In the genomic region with DNA sequence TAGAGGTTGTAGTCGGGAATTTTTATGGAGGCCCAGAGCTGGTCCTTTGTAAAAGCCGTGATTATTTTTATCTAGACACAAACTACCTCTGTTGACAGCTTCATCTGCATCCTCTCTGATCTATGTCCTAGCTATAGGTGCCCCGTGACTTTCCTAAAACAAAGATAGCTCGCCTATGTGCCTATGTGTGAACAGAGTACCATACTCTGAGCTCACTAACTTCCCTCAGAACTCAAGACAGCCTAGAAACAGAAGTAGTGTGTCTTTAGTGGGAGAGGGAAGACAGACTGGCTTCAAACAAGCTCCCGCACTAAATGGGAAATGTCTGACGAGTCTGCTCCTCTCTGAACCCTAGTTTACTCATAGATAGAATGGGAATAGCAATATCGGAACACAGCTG, we compare ENCODE assay signal across 9 mouse cellular contexts. TPM values are rescaled to one million over a fixed set of nuclear protein-coding genes. Genes with fewer than 3 reads are reported as not detected.
DNase-seq lines count a peak whose midpoint lies in the region; ATAC-seq lines count a peak whose summit lies in the region.
"Had no signal": no experiment of that assay in that cellular context is flagged by ENCODE, and none has a peak within 500 bp of the region (broad histone marks: within the 10 kb centered on the region; RNA-seq: fewer than 3 reads in every experiment).

No protein-coding gene starts in this region.

- no peaks in the 10 kb centered on the region for H3K27me3 ChIP-seq in forebrain, embryonic 11.5 days (ENCODE audit: control insufficient read depth, insufficient read depth, low read length)
- no peaks in the 10 kb centered on the region for H3K27me3 ChIP-seq in forebrain, embryonic 16.5 days (replicated peaks; ENCODE audit: control insufficient read depth, insufficient read depth, low read length)
- H3K27me3 ChIP-seq in liver, embryonic 11.5 days (replicated peaks; ENCODE audit: control insufficient read depth, insufficient read depth, low read length): no peaks in the 10 kb centered on the region
- H3K27me3 ChIP-seq in heart, embryonic 16.5 days (ENCODE audit: control insufficient read depth, insufficient read depth, low read length): no peaks in the 10 kb centered on the region
- H3K27me3 ChIP-seq in midbrain, embryonic 15.5 days (replicated peaks): no peaks in the 10 kb centered on the region

- no peak overlapping the region for H3K27ac ChIP-seq in forebrain, embryonic 11.5 days (ENCODE audit: low read depth, low read length)
- H3K27ac ChIP-seq in forebrain, embryonic 16.5 days (ENCODE audit: low read length): no peak overlapping the region
- H3K27ac ChIP-seq in liver, embryonic 11.5 days (ENCODE audit: low read depth, low read length): peak overlapping the region; percentile 85
- H3K27ac ChIP-seq in heart, embryonic 16.5 days (ENCODE audit: low read length): peak overlapping the region; percentile 78
- H3K27ac ChIP-seq in midbrain, embryonic 15.5 days: no peak overlapping the region

- H3K4me2 ChIP-seq in forebrain, embryonic 11.5 days (ENCODE audit: low read depth, low read length, severe bottlenecking): peak overlapping the region; percentile 73
- H3K4me2 ChIP-seq in forebrain, embryonic 16.5 days (ENCODE audit: low read length): no peak overlapping the region
- peak overlapping the region; percentile 82 for H3K4me2 ChIP-seq in liver, embryonic 11.5 days
- H3K4me2 ChIP-seq in heart, embryonic 16.5 days (ENCODE audit: low read depth, low read length): peak overlapping the region; percentile 94
- H3K4me2 ChIP-seq in midbrain, embryonic 15.5 days: 0 out of 2 replicates have a peak overlapping the region, but pooled peaks have one; percentile 72

- H3K36me3 ChIP-seq in forebrain, embryonic 11.5 days (ENCODE audit: control insufficient read depth, insufficient read depth, low read length): no peaks in the 10 kb centered on the region
- H3K36me3 ChIP-seq in forebrain, embryonic 16.5 days (ENCODE audit: control insufficient read depth, insufficient read depth): no peaks in the 10 kb centered on the region
- peaks cover 4% of the 10 kb centered on the region for H3K36me3 ChIP-seq in liver, embryonic 11.5 days (ENCODE audit: control insufficient read depth, insufficient read depth, low read length)
- peaks cover 4% of the 10 kb centered on the region for H3K36me3 ChIP-seq in heart, embryonic 16.5 days (ENCODE audit: control insufficient read depth, insufficient read depth)
- no peaks in the 10 kb centered on the region for H3K36me3 ChIP-seq in midbrain, embryonic 15.5 days (replicated peaks)

- H3K9me3 ChIP-seq in forebrain, embryonic 11.5 days (ENCODE audit: control insufficient read depth, low read length): no peaks in the 10 kb centered on the region
- no peaks in the 10 kb centered on the region for H3K9me3 ChIP-seq in forebrain, embryonic 16.5 days (ENCODE audit: control insufficient read depth, low read length)
- H3K9me3 ChIP-seq in liver, embryonic 11.5 days (ENCODE audit: control insufficient read depth, low read length): no peaks in the 10 kb centered on the region
- no peaks in the 10 kb centered on the region for H3K9me3 ChIP-seq in heart, embryonic 16.5 days (replicated peaks; ENCODE audit: control insufficient read depth, low read length)
- no peaks in the 10 kb centered on the region for H3K9me3 ChIP-seq in midbrain, embryonic 15.5 days

- 82% methylated on average over 7 of the region's 7 CpGs for WGBS in forebrain, embryonic 11.5 days
- WGBS in forebrain, embryonic 16.5 days: 85% methylated on average over 7 of the region's 7 CpGs
- 55% methylated on average over 7 of the region's 7 CpGs for WGBS in liver, embryonic 11.5 days
- WGBS in heart, embryonic 16.5 days: 61% methylated on average over 7 of the region's 7 CpGs
- 77% methylated on average over 7 of the region's 7 CpGs for WGBS in midbrain, embryonic 15.5 days

- no peak for ATAC-seq in forebrain, embryonic 11.5 days (replicated peaks; ENCODE audit: low FRiP score)
- ATAC-seq in forebrain, embryonic 16.5 days: no peak
- ATAC-seq in liver, embryonic 11.5 days (replicated peaks; ENCODE audit: low FRiP score): no peak
- no peak for ATAC-seq in heart, embryonic 16.5 days (replicated peaks; ENCODE audit: extremely low read depth, insufficient read depth, low FRiP score)
- no peak for ATAC-seq in midbrain, embryonic 15.5 days (replicated peaks)

- peaks cover 6% of the 10 kb centered on the region; the same call in 1 of the 2 replicates for H3K4me1 ChIP-seq in forebrain, embryonic 11.5 days (replicated peaks; ENCODE audit: control insufficient read depth, insufficient read depth, low read length)
- peaks cover 20% of the 10 kb centered on the region for H3K4me1 ChIP-seq in forebrain, embryonic 16.5 days (replicated peaks; ENCODE audit: control insufficient read depth, insufficient read depth, low read length)
- peaks cover 28% of the 10 kb centered on the region for H3K4me1 ChIP-seq in liver, embryonic 11.5 days (replicated peaks; ENCODE audit: control insufficient read depth, insufficient read depth, low read length)
- peaks cover 31% of the 10 kb centered on the region for H3K4me1 ChIP-seq in heart, embryonic 16.5 days (ENCODE audit: control insufficient read depth, insufficient read depth, low read length)
- H3K4me1 ChIP-seq in midbrain, embryonic 15.5 days: peaks cover 27% of the 10 kb centered on the region

- no peak overlapping the region for H3K4me3 ChIP-seq in forebrain, embryonic 11.5 days (ENCODE audit: low read depth, low read length)
- no peak overlapping the region for H3K4me3 ChIP-seq in forebrain, embryonic 16.5 days (replicated peaks; ENCODE audit: low read length)
- H3K4me3 ChIP-seq in liver, embryonic 11.5 days (ENCODE audit: low read depth, low read length): peak overlapping the region; percentile 81
- peak overlapping the region; percentile 86 for H3K4me3 ChIP-seq in heart, embryonic 16.5 days (ENCODE audit: low read length)
- no peak overlapping the region for H3K4me3 ChIP-seq in midbrain, embryonic 15.5 days

- DNase-seq in forebrain, embryonic 11.5 days (ENCODE audit: low spot score): no peak
- DNase-seq in liver, embryonic 11.5 days (ENCODE audit: low spot score): no peak
- no peak for DNase-seq in liver
- DNase-seq in left cerebral cortex, adult 8-10 months (ENCODE audit: low spot score in 2 of 2): no peak
- no peak for DNase-seq in adrenal gland, postnatal 10 days

- H3K9ac ChIP-seq in forebrain, embryonic 11.5 days (ENCODE audit: low read length): no peak overlapping the region
- H3K9ac ChIP-seq in forebrain, embryonic 16.5 days (replicated peaks; ENCODE audit: low read depth, low read length): no peak overlapping the region
- H3K9ac ChIP-seq in liver, embryonic 11.5 days (ENCODE audit: low read depth, low read length): peak overlapping the region; percentile 86
- H3K9ac ChIP-seq in heart, embryonic 16.5 days (ENCODE audit: low read length): no peak overlapping the region; the same call in 1 of the 2 replicates
- H3K9ac ChIP-seq in midbrain, embryonic 15.5 days: no peak overlapping the region

RNA-seq across cellular contexts. Expression of a gene that starts 0.7 kb away (rescaled TPM):
- 29.9 and 33.7 TPM in 2 replicates for polyA plus RNA-seq in forebrain, embryonic 11.5 days (2014; fragmentation: Nextera tagmentation; extraction: Ambion mirVana)
- 29.9 and 30.8 TPM in 2 replicates for polyA plus RNA-seq in forebrain, embryonic 16.5 days (2015; fragmentation: Nextera tagmentation; extraction: Ambion mirVana)
- polyA plus RNA-seq in liver, embryonic 11.5 days (2014; fragmentation: Nextera tagmentation; extraction: Ambion mirVana): 43.5 and 56.5 TPM in 2 replicates
- polyA plus RNA-seq in heart, embryonic 16.5 days (2015; fragmentation: Nextera tagmentation; extraction: Ambion mirVana): 26.3 and 26.9 TPM in 2 replicates
- 23.2 and 24.5 TPM in 2 replicates for polyA plus RNA-seq in midbrain, embryonic 15.5 days (2015; fragmentation: Nextera tagmentation; extraction: Ambion mirVana)
- total RNA-seq in left cerebral cortex, adult 8-10 months (2022): 10 to 100 TPM; 31.8 to 36.6 (median 32.6) TPM
- total RNA-seq in adrenal gland, postnatal 10 days (2021): 10 to 100 TPM; 25.8 to 28.7 TPM

RNA-seq across cellular contexts. Expression of a gene that starts 25.7 kb away (rescaled TPM):
- polyA plus RNA-seq in forebrain, embryonic 11.5 days (2014; fragmentation: Nextera tagmentation; extraction: Ambion mirVana): 81.2 and 82.4 TPM in 2 replicates
- 114 and 122 TPM in 2 replicates for polyA plus RNA-seq in forebrain, embryonic 16.5 days (2015; fragmentation: Nextera tagmentation; extraction: Ambion mirVana)
- 78.7 and 81.2 TPM in 2 replicates for polyA plus RNA-seq in liver, embryonic 11.5 days (2014; fragmentation: Nextera tagmentation; extraction: Ambion mirVana)
- polyA plus RNA-seq in heart, embryonic 16.5 days (2015; fragmentation: Nextera tagmentation; extraction: Ambion mirVana): 64.5 and 71.1 TPM in 2 replicates
- polyA plus RNA-seq in midbrain, embryonic 15.5 days (2015; fragmentation: Nextera tagmentation; extraction: Ambion mirVana): 102 and 107 TPM in 2 replicates
- total RNA-seq in left cerebral cortex, adult 8-10 months (2022): 10 to 100 TPM; 84.5 to 99.0 (median 96.9) TPM
- total RNA-seq in adrenal gland, postnatal 10 days (2021): 10 to 100 TPM; 70.6 to 71.2 TPM

RNA-seq across cellular contexts. Expression of a gene that starts 28.6 kb away (rescaled TPM):
- polyA plus RNA-seq in forebrain, embryonic 11.5 days (2014; fragmentation: Nextera tagmentation; extraction: Ambion mirVana): 731 and 789 TPM in 2 replicates
- polyA plus RNA-seq in forebrain, embryonic 16.5 days (2015; fragmentation: Nextera tagmentation; extraction: Ambion mirVana): 387 and 442 TPM in 2 replicates
- 964 and 1,028 TPM in 2 replicates for polyA plus RNA-seq in liver, embryonic 11.5 days (2014; fragmentation: Nextera tagmentation; extraction: Ambion mirVana)
- 630 and 742 TPM in 2 replicates for polyA plus RNA-seq in heart, embryonic 16.5 days (2015; fragmentation: Nextera tagmentation; extraction: Ambion mirVana)
- polyA plus RNA-seq in midbrain, embryonic 15.5 days (2015; fragmentation: Nextera tagmentation; extraction: Ambion mirVana): 418 and 429 TPM in 2 replicates
- 100 to 1,000 TPM; 180 to 225 (median 222) TPM for total RNA-seq in left cerebral cortex, adult 8-10 months (2022)
- 100 to 1,000 TPM; 414 to 539 TPM for total RNA-seq in adrenal gland, postnatal 10 days (2021)

RNA-seq across cellular contexts. Expression of a gene that starts 32.4 kb away (rescaled TPM):
- not detected in 2 replicates for polyA plus RNA-seq in forebrain, embryonic 11.5 days (2014; fragmentation: Nextera tagmentation; extraction: Ambion mirVana)
- not detected in 2 replicates for polyA plus RNA-seq in forebrain, embryonic 16.5 days (2015; fragmentation: Nextera tagmentation; extraction: Ambion mirVana)
- polyA plus RNA-seq in liver, embryonic 11.5 days (2014; fragmentation: Nextera tagmentation; extraction: Ambion mirVana): not detected in 2 replicates
- polyA plus RNA-seq in heart, embryonic 16.5 days (2015; fragmentation: Nextera tagmentation; extraction: Ambion mirVana): not detected in 2 replicates
- polyA plus RNA-seq in midbrain, embryonic 15.5 days (2015; fragmentation: Nextera tagmentation; extraction: Ambion mirVana): 0.17 TPM in 1 of 2 replicates, not detected in the other
- total RNA-seq in left cerebral cortex, adult 8-10 months (2022): not detected
- total RNA-seq in adrenal gland, postnatal 10 days (2021): not detected
- total RNA-seq: layer of hippocampus, adult 18-20 months had no signal

RNA-seq across cellular contexts. Expression of a gene that starts 45.3 kb away (rescaled TPM):
- 103 and 106 TPM in 2 replicates for polyA plus RNA-seq in forebrain, embryonic 11.5 days (2014; fragmentation: Nextera tagmentation; extraction: Ambion mirVana)
- polyA plus RNA-seq in forebrain, embryonic 16.5 days (2015; fragmentation: Nextera tagmentation; extraction: Ambion mirVana): 126 and 135 TPM in 2 replicates
- 80.3 and 88.3 TPM in 2 replicates for polyA plus RNA-seq in liver, embryonic 11.5 days (2014; fragmentation: Nextera tagmentation; extraction: Ambion mirVana)
- 61.2 and 62.7 TPM in 2 replicates for polyA plus RNA-seq in heart, embryonic 16.5 days (2015; fragmentation: Nextera tagmentation; extraction: Ambion mirVana)
- polyA plus RNA-seq in midbrain, embryonic 15.5 days (2015; fragmentation: Nextera tagmentation; extraction: Ambion mirVana): 112 and 123 TPM in 2 replicates
- total RNA-seq in left cerebral cortex, adult 8-10 months (2022): 10 to 100 TPM; 92.9 to 97.7 (median 96.1) TPM
- total RNA-seq in adrenal gland, postnatal 10 days (2021): 10 to 100 TPM; 47.3 to 55.6 TPM

Comparison
In these comparisons a context has a peak if more than half of its experiments do, and no peak if none do; other contexts are left out.
1. H3K27ac ChIP-seq: peak in liver, embryonic 11.5 days (single experiment) and heart, embryonic 16.5 days (single experiment); none in forebrain, embryonic 11.5 days (single experiment), forebrain, embryonic 16.5 days (single experiment) and midbrain, embryonic 15.5 days (single experiment).
2. H3K4me3 ChIP-seq: peak in liver, embryonic 11.5 days (single experiment) and heart, embryonic 16.5 days (single experiment); none in forebrain, embryonic 11.5 days (single experiment), forebrain, embryonic 16.5 days (single experiment) and midbrain, embryonic 15.5 days (single experiment).